Mouse (Mus musculus) neutrophil, adult 83 days (primary cell): ENCODE measurements around the gene Gucy2e. TPM values are rescaled to one million over a fixed set of nuclear protein-coding genes. Genes with fewer than 3 reads are reported as not detected.

Source experiments
- total RNA-seq, 2 experiments: library from RNA; stranded (reverse); gene quantifications; one replicate each; pipeline ENCODE4 v1.2.4; 2023

The Gucy2e gene
- total RNA-seq: not detected

DNA sequence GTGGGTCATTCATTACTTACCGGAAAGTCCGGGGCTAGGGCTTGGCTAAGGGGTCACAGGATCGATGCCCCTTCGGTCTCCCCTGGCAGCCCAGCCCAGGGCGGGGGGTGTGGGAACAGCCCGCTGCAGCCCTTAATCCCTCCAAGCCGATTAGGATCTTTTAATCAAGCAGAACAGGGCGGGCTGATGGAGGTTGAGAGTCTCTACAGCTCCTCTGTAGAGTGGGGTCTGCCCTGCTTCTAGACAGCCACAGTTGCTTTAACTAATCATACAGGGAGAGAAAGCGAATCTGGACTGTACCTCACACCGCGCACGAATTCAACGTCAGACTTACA, at the start of gene Gucy2e:
TSS of gene Gucy2e (minus strand) at position 111 of the 335 bp plus-strand sequence.

DNA sequence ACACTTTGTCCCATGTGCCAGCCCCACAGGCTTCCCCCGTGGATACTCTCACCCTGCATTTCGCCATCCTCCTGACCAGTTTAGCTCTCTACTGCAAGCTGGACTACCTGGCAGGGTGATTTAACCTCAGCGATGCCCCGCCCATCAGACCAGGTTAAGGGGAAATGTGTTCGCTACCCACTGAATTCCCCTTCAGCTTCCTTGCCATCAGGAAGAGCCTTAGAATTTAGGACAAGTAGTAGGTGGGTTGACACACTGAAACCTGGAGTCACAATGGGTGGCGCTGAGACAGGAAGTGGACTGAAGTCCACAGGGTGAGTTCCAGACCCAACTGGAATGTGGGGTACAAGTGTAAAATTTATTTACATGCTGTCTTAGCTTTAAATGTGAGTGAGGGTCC, 39.1 kb downstream of the Gucy2e start, which contains the start of gene Alox8:
TSS of gene Alox8 (minus strand) at position 101 of the 400 bp plus-strand sequence.

Other genes with a start within 250 kb of the Gucy2e start
- 10 to 100 TPM; 19.7 to 27.2 TPM for gene Pfas, start 228.6 kb downstream of the Gucy2e start, total RNA-seq
- gene Ctc1, start 221.1 kb downstream of the Gucy2e start, total RNA-seq: 10 to 100 TPM; 31.5 to 38.6 TPM
- gene Aurkb, start 191.4 kb downstream of the Gucy2e start, total RNA-seq: 10 to 100 TPM; 92.7 to 94.2 TPM
- 10 to 100 TPM; 34.0 to 34.5 TPM for gene Borcs6, start 177.3 kb downstream of the Gucy2e start, total RNA-seq
- 1 to 10 TPM; 4.3 to 5.9 TPM for gene Tmem107, start 166.2 kb downstream of the Gucy2e start, total RNA-seq
- 100 to 1,000 TPM; 228 to 249 TPM for gene Vamp2, start 148.5 kb downstream of the Gucy2e start, total RNA-seq
- gene Per1, start 141.8 kb downstream of the Gucy2e start, total RNA-seq: 100 to 1,000 TPM; 205 to 241 TPM
- not detected for gene Hes7, start 116.6 kb downstream of the Gucy2e start, total RNA-seq
- not detected for gene 9130213A22Rik, start 114.4 kb downstream of the Gucy2e start, total RNA-seq
- under 1 TPM in 1 of 2 experiments, not detected in 1; 0.09 TPM for gene Aloxe3, start 111.1 kb downstream of the Gucy2e start, total RNA-seq
- gene Alox12b, start 80.0 kb downstream of the Gucy2e start, total RNA-seq: not detected
- under 1 TPM; 0.11 to 0.28 TPM for gene Alox8, start 39.2 kb downstream of the Gucy2e start, total RNA-seq
- 10 to 100 TPM; 12.5 to 15.6 TPM for gene Cntrob, start 86.7 kb upstream of the Gucy2e start, total RNA-seq
- 10 to 100 TPM; 44.7 to 46.6 TPM for gene Trappc1, start 86.9 kb upstream of the Gucy2e start, total RNA-seq
- under 1 TPM; 0.31 to 0.42 TPM for gene Kcnab3, start 89.2 kb upstream of the Gucy2e start, total RNA-seq
- 1 to 10 TPM in 1 of 2 experiments, under 1 TPM in 1; 0.75 to 1.1 TPM for gene Rnf227, start 103.4 kb upstream of the Gucy2e start, total RNA-seq
- 10 to 100 TPM; 12.7 to 16.7 TPM for gene Chd3, start 132.4 kb upstream of the Gucy2e start, total RNA-seq
- 10 to 100 TPM; 47.3 to 48.0 TPM for gene Naa38, start 158.5 kb upstream of the Gucy2e start, total RNA-seq
- gene Cyb5d1, start 158.6 kb upstream of the Gucy2e start, total RNA-seq: 10 to 100 TPM; 23.5 to 27.2 TPM
- gene Tmem88, start 161.2 kb upstream of the Gucy2e start, total RNA-seq: 10 to 100 TPM in 1 of 2 experiments, 1 to 10 TPM in 1; 9.2 to 11.9 TPM
- 100 to 1,000 TPM; 148 to 175 TPM for gene Kdm6b, start 176.6 kb upstream of the Gucy2e start, total RNA-seq